Mouse (Mus musculus) forebrain, embryonic 16.5 days (tissue): ENCODE results near the gene Znrd1. TPM values are rescaled to one million over a fixed set of nuclear protein-coding genes. Genes with fewer than 3 reads are reported as not detected.

Experiments
- ATAC-seq: fragments of 200-750 bp; cut with Nextera tagmentation; 2 replicates; pipeline ENCODE4 v1.8.0; 2017; ENCODE audit warnings: mild to moderate bottlenecking, moderate library complexity
- H3K27ac ChIP-seq: fragments of 300-500 bp; sonication (generic); 2 replicates; pipeline ENCODE4 v1.5.1; 2014; ENCODE audit warnings: low read length, control low read depth
- H3K27me3 ChIP-seq: fragments of 300-500 bp; sonication (generic); replicated peaks from 2 replicates; pipeline ENCODE4 v1.6.1; 2014; ENCODE audit warnings: low read length; ENCODE audit not compliant: control insufficient read depth, insufficient read depth
- H3K36me3 ChIP-seq: fragments of 300-500 bp; sonication (generic); 2 replicates; pipeline ENCODE4 v1.6.1; 2014; ENCODE audit not compliant: control insufficient read depth, insufficient read depth
- H3K4me1 ChIP-seq: fragments of 300-500 bp; sonication (generic); replicated peaks from 2 replicates; pipeline ENCODE4 v1.6.1; 2014; ENCODE audit warnings: low read length; ENCODE audit not compliant: control insufficient read depth, insufficient read depth
- H3K4me2 ChIP-seq: fragments of 300-500 bp; sonication (generic); 2 replicates; pipeline ENCODE4 v1.6.1; 2014; ENCODE audit warnings: mild to moderate bottlenecking, low read length, control low read depth
- H3K4me3 ChIP-seq: fragments of 300-500 bp; sonication (generic); replicated peaks from 2 replicates; pipeline ENCODE4 v1.5.1; 2014; ENCODE audit warnings: mild to moderate bottlenecking, low read length, control low read depth
- H3K9ac ChIP-seq: fragments of 300-500 bp; sonication (generic); replicated peaks from 2 replicates; pipeline ENCODE4 v1.6.1; 2014; ENCODE audit warnings: low read depth, low read length, control low read depth
- H3K9me3 ChIP-seq: fragments of 300-500 bp; sonication (generic); 2 replicates; pipeline ENCODE4 v1.6.1; 2016; ENCODE audit warnings: low read length; ENCODE audit not compliant: control insufficient read depth
- WGBS: fragments of 180-500 bp; shearing (Covaris S2); extraction: QIAGEN DNeasy Blood & Tissue Kit; methylation state at CpG from one replicate; pipeline ENCODE4 v1.1.7; 2014; 5-methylcytosine and 5-hydroxymethylcytosine counted together
- polyA plus RNA-seq: library from polyadenylated mRNA; unstranded; fragments of >200 nt; fragmentation: Nextera tagmentation; extraction: Ambion mirVana; gene quantifications from 2 replicates; pipeline ENCODE4 v1.2.1, GENCODE M21; 2015

Znrd1 gene
- polyA plus RNA-seq, 1 experiment from 2014 or later, result 58.9 TPM

GRCm38 (mm10) chr17:36950981-36951947, 7.1 kb downstream of the Znrd1 start, which contains the start of gene Ppp1r11:
TSS of gene Ppp1r11 (minus strand) at chr17:36951741.
- H3K4me3 ChIP-seq, result peak within 1 kb of the TSS; percentile 58
- H3K4me2 ChIP-seq, result peak within 1 kb of the TSS; percentile 93
- peak; percentile 96 for ATAC-seq
- no peaks in the 10 kb centered on the region for H3K27me3 ChIP-seq
- H3K4me1 ChIP-seq, result peaks cover 21% of the 10 kb centered on the region
- H3K27ac ChIP-seq, result peak within 1 kb of the TSS; percentile 88
- 2% methylated on average over 36 of the region's 36 CpGs for WGBS
- peaks cover 15% of the 10 kb centered on the region; the same call in 1 of the 2 replicates for H3K36me3 ChIP-seq
- no peaks in the 10 kb centered on the region for H3K9me3 ChIP-seq
- peak within 1 kb of the TSS; percentile 63 for H3K9ac ChIP-seq

GRCm38 (mm10) chr17:36949265-36949664, 9.1 kb downstream of the Znrd1 start:
- peaks cover 11% of the 10 kb centered on the region; the same call in 1 of the 2 replicates for H3K36me3 ChIP-seq
- H3K27ac ChIP-seq, result no peak overlapping the region
- no peak overlapping the region for H3K9ac ChIP-seq
- 92% methylated on average over 8 of the region's 8 CpGs for WGBS
- no peak overlapping the region for H3K4me3 ChIP-seq
- H3K4me2 ChIP-seq, result no peak overlapping the region
- H3K9me3 ChIP-seq, result no peaks in the 10 kb centered on the region
- ATAC-seq, result no peak
- H3K4me1 ChIP-seq, result peaks cover 21% of the 10 kb centered on the region
- peaks cover 13% of the 10 kb centered on the region for H3K27me3 ChIP-seq

- Histone ChIP-seq H3K27me3 (peaks cover 23% of the 10 kb centered on the region), H3K9ac (no peak overlapping the region), H3K4me1 (peaks cover 21% of the 10 kb centered on the region), H3K4me3 (no peak overlapping the region), H3K4me2 (no peak overlapping the region), H3K36me3 (peaks cover 8% of the 10 kb centered on the region; the same call in 1 of the 2 replicates), H3K27ac (no peak overlapping the region), H3K9me3 (no peaks in the 10 kb centered on the region)
- no peak for ATAC-seq
- WGBS, result 85% methylated on average over 1 of the region's 1 CpGs
Observed at GRCm38 (mm10) chr17:36948286-36948685, 10.1 kb downstream of the Znrd1 start.

GRCm38 (mm10) chr17:36947051-36947819, 11.1 kb downstream of the Znrd1 start:
- Histone ChIP-seq H3K4me1 (peaks cover 32% of the 10 kb centered on the region), H3K27me3 (peaks cover 32% of the 10 kb centered on the region), H3K27ac (peak overlapping the region; percentile 14; the same call in 1 of the 2 replicates), H3K9ac (peak overlapping the region; percentile 80), H3K4me2 (peak overlapping the region; percentile 97), H3K36me3 (peaks cover 8% of the 10 kb centered on the region; the same call in 1 of the 2 replicates), H3K9me3 (no peaks in the 10 kb centered on the region), H3K4me3 (peak overlapping the region; percentile 56)
- ATAC-seq, result peak; percentile 47
- under 1% methylated on average over 62 of the region's 62 CpGs for WGBS

- WGBS, result 16% methylated on average over 9 of the region's 9 CpGs
- Histone ChIP-seq H3K4me2 (no peak overlapping the region), H3K4me3 (no peak overlapping the region), H3K4me1 (peaks cover 20% of the 10 kb centered on the region), H3K27ac (no peak overlapping the region), H3K27me3 (peaks cover 42% of the 10 kb centered on the region), H3K9ac (no peak overlapping the region), H3K36me3 (peaks cover 7% of the 10 kb centered on the region; the same call in 1 of the 2 replicates), H3K9me3 (no peaks in the 10 kb centered on the region)
- no peak for ATAC-seq
Observed at GRCm38 (mm10) chr17:36944121-36944775, 14.1 kb downstream of the Znrd1 start.

GRCm38 (mm10) chr17:36943691-36944090, 14.7 kb downstream of the Znrd1 start:
- Histone ChIP-seq H3K27ac (no peak overlapping the region), H3K4me3 (no peak overlapping the region), H3K9me3 (no peaks in the 10 kb centered on the region), H3K27me3 (peaks cover 46% of the 10 kb centered on the region), H3K4me1 (peaks cover 20% of the 10 kb centered on the region), H3K9ac (no peak overlapping the region), H3K36me3 (peaks cover 1% of the 10 kb centered on the region; the same call in 1 of the 2 replicates), H3K4me2 (no peak overlapping the region)
- no peak for ATAC-seq
- 33% methylated on average over 5 of the region's 5 CpGs for WGBS

- WGBS, result 2% methylated on average over 53 of the region's 59 CpGs
- no peak; the same call in 1 of the 2 replicates for ATAC-seq
- peak within 1 kb of the TSS; percentile 54 for H3K9ac ChIP-seq
- peak within 1 kb of the TSS; percentile 62 for H3K4me2 ChIP-seq
- no peaks in the 10 kb centered on the region for H3K36me3 ChIP-seq
- H3K27me3 ChIP-seq, result peaks cover 46% of the 10 kb centered on the region
- H3K4me1 ChIP-seq, result peaks cover 20% of the 10 kb centered on the region
- H3K9me3 ChIP-seq, result no peaks in the 10 kb centered on the region
- no peak within 1 kb of the TSS for H3K27ac ChIP-seq
- peak within 1 kb of the TSS; percentile 42 for H3K4me3 ChIP-seq
Observed at GRCm38 (mm10) chr17:36942791-36943471, 15.4 kb downstream of the Znrd1 start, which contains the start of gene Rnf39. TSS of gene Rnf39 (plus strand) at chr17:36942918.

GRCm38 (mm10) chr17:36942391-36942790, 16.0 kb downstream of the Znrd1 start:
- 40% methylated on average over 10 of the region's 10 CpGs for WGBS
- H3K27me3 ChIP-seq, result peaks cover 46% of the 10 kb centered on the region
- ATAC-seq, result no peak; the same call in 1 of the 2 replicates

More at GRCm38 (mm10) chr17:36942391-36942790, 16.0 kb downstream of the Znrd1 start:
- Histone ChIP-seq H3K9ac (peak overlapping the region; percentile 54; the same call in 1 of the 2 replicates), H3K9me3 (no peaks in the 10 kb centered on the region), H3K4me3 (peak overlapping the region; percentile 42), H3K4me2 (peak overlapping the region; percentile 62), H3K27ac (no peak overlapping the region), H3K36me3 (no peaks in the 10 kb centered on the region), H3K4me1 (peaks cover 16% of the 10 kb centered on the region)
